Mouse (Mus musculus) midbrain, embryonic 16.5 days (tissue): Measurements from ENCODE around the gene Sh2d6. TPM values are rescaled to one million over a fixed set of nuclear protein-coding genes. Genes with fewer than 3 reads are reported as not detected.
A peak's percentile ranks its signal among the peaks of the same experiment; 100 is the strongest.
"Not testable (repeated sequence)": the region's sequence is repeated elsewhere in the genome, so short reads cannot be mapped to it uniquely, and the experiment has no call there.

ENCODE experiments used
- ATAC-seq: fragments of 200-750 bp; cut with Nextera tagmentation; 2 replicates; pipeline ENCODE4 v1.8.0; 2017; ENCODE audit warnings: moderate TSS enrichment
- H3K27ac ChIP-seq: fragments of 300-500 bp; sonication (generic); 2 replicates; pipeline ENCODE4 v1.5.1; 2014; ENCODE audit warnings: mild to moderate bottlenecking, low read length, mixed read lengths
- H3K27me3 ChIP-seq: fragments of 300-500 bp; sonication (generic); 2 replicates; pipeline ENCODE4 v1.6.1; 2014; ENCODE audit warnings: low read depth, low read length, mixed read lengths; ENCODE audit not compliant: control insufficient read depth, insufficient read depth
- H3K36me3 ChIP-seq: fragments of 300-500 bp; sonication (generic); 2 replicates; pipeline ENCODE4 v1.6.1; 2014; ENCODE audit warnings: mild to moderate bottlenecking, low read length, moderate library complexity, mixed read lengths; ENCODE audit not compliant: control insufficient read depth, insufficient read depth
- H3K4me1 ChIP-seq: fragments of 300-500 bp; sonication (generic); 2 replicates; pipeline ENCODE4 v1.6.1; 2014; ENCODE audit warnings: mild to moderate bottlenecking, low read length, mixed read lengths; ENCODE audit not compliant: control insufficient read depth, insufficient read depth
- H3K4me2 ChIP-seq: fragments of 300-500 bp; sonication (generic); 2 replicates; pipeline ENCODE4 v1.6.1; 2014; ENCODE audit warnings: mild to moderate bottlenecking, low read length, mixed read lengths
- H3K4me3 ChIP-seq: fragments of 300-500 bp; sonication (generic); 2 replicates; pipeline ENCODE4 v1.5.1; 2014; ENCODE audit warnings: low read depth, mild to moderate bottlenecking, low read length, moderate library complexity, mixed read lengths
- H3K9ac ChIP-seq: fragments of 300-500 bp; sonication (generic); 2 replicates; pipeline ENCODE4 v1.6.1; 2014; ENCODE audit warnings: low read depth, low read length, mixed read lengths
- H3K9me3 ChIP-seq: fragments of 300-500 bp; sonication (generic); replicated peaks from 2 replicates; pipeline ENCODE4 v1.6.1; 2014; ENCODE audit warnings: mild to moderate bottlenecking, low read length, mixed read lengths; ENCODE audit not compliant: control insufficient read depth, poor library complexity, severe bottlenecking
- WGBS: fragments of 180-500 bp; shearing (Covaris S2); extraction: QIAGEN DNeasy Blood & Tissue Kit; methylation state at CpG from one replicate; pipeline ENCODE4 v1.1.7; 2014; 5-methylcytosine and 5-hydroxymethylcytosine counted together
- polyA plus RNA-seq: library from polyadenylated mRNA; unstranded; fragments of >200 nt; fragmentation: Nextera tagmentation; extraction: Ambion mirVana; gene quantifications from 2 replicates; pipeline ENCODE4 v1.2.1, GENCODE M21; 2015

Gene Sh2d6
- polyA plus RNA-seq, 1 experiment from 2014 or later, result 0.84 TPM

DNA sequence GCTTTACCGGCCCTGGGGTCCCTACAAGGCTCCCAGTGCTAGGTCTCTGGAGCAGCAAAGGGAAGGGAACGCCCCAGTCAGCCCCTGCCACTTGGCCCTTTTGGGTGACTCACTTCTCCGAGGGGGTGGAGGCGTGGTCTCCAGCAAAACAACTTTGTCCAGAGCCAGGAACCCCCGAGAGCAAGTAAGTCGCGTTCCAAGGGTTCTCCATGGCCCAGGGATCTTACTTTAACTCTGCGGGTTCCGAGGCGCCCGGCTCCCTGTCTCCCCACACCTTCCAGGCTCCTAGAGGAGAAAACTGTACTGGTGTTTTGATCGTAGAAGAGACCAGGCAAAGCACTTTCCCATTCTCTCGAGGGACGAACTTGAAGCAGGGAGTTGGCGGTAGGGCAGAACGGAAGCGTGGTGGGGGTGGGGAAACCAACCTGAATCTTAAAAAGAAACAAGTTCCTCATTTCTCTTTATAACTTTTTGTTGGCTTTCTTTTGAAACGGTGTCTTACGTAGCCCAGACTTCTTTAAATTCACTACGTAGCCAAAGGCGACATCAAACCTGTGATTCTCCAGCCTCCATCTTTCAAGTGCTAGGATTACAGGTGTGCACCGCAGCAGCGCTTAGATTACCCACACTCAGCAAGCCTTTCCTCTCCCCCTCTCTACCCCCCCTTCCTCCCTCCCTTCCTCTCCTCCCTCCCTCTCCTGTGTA is 22.9 kb upstream of the Sh2d6 start, which contains the start of gene Capg:
Capg (plus strand) TSS at position 109 of the 705 bp plus-strand sequence.
- 16% methylated on average over 23 of the region's 23 CpGs for WGBS
- no peak within 1 kb of the TSS for H3K27ac ChIP-seq

GRCm38 (mm10) chr6:72543265-72543850 is 21.9 kb upstream of the Sh2d6 start:
- no peaks in the 10 kb centered on the region for H3K27me3 ChIP-seq
- 69% methylated on average over 12 of the region's 12 CpGs for WGBS
- no peak for ATAC-seq
- H3K4me2 ChIP-seq, result no peak overlapping the region
- no peak overlapping the region for H3K4me3 ChIP-seq
- H3K36me3 ChIP-seq, result no peaks in the 10 kb centered on the region
- H3K9ac ChIP-seq, result no peak overlapping the region
- H3K27ac ChIP-seq, result no peak overlapping the region
- peaks cover 3% of the 10 kb centered on the region for H3K4me1 ChIP-seq
- H3K9me3 ChIP-seq, result no peaks in the 10 kb centered on the region

More for the DNA sequence above, 22.9 kb upstream of the Sh2d6 start, which contains the start of gene Capg:
- Histone ChIP-seq H3K9ac (no peak within 1 kb of the TSS), H3K4me3 (no peak within 1 kb of the TSS), H3K4me2 (no peak within 1 kb of the TSS), H3K36me3 (no peaks in the 10 kb centered on the region), H3K9me3 (no peaks in the 10 kb centered on the region), H3K4me1 (0 out of 2 replicates have a peak, but pooled peaks cover 2% of the 10 kb centered on the region), H3K27me3 (no peaks in the 10 kb centered on the region)
- no peak for ATAC-seq

- Histone ChIP-seq H3K4me2 (peak overlapping the region; percentile 79), H3K4me3 (peak overlapping the region; percentile 54), H3K9me3 (no peaks in the 10 kb centered on the region), H3K27ac (peak overlapping the region; percentile 79), H3K36me3 (no peaks in the 10 kb centered on the region), H3K9ac (peak overlapping the region; percentile 89), H3K27me3 (no peaks in the 10 kb centered on the region), H3K4me1 (peaks cover 8% of the 10 kb centered on the region)
- peak; percentile 98 for ATAC-seq
- WGBS, result 1% methylated on average over 16 of the region's 16 CpGs
These were observed 17.1 kb upstream of the Sh2d6 start for GRCm38 (mm10) chr6:72538562-72539031.

GRCm38 (mm10) chr6:72537998-72538500 is 16.5 kb upstream of the Sh2d6 start:
- H3K4me3 ChIP-seq, result peak overlapping the region; percentile 54
- H3K9me3 ChIP-seq, result no peaks in the 10 kb centered on the region
- 55% methylated on average over 10 of the region's 10 CpGs for WGBS
- H3K36me3 ChIP-seq, result no peaks in the 10 kb centered on the region
- H3K27ac ChIP-seq, result peak overlapping the region; percentile 79
- H3K4me1 ChIP-seq, result peaks cover 9% of the 10 kb centered on the region
- peak overlapping the region; percentile 89 for H3K9ac ChIP-seq
- peak overlapping the region; percentile 79 for H3K4me2 ChIP-seq
- ATAC-seq, result no peak; the same call in 1 of the 2 replicates
- no peaks in the 10 kb centered on the region for H3K27me3 ChIP-seq

DNA sequence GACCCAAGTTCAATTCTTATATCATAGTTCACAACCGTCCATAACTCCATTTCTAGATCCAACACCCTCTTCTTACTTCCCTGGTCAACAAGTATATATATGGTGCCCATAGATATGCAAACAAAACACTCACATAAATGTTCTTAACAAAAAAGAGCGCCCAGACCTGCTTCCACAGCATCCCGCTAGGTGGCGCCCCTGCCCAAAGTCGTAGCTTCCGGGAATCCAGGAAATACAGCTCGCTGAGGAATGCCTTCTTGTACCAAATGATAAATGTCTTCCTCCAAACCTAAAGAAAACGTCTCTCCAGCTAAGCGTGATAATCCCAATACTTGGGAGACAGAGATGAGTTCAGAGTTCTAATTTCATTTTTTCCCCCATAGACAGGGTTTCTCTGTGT is 13.7 kb upstream of the Sh2d6 start:
- Histone ChIP-seq H3K27me3 (no peaks in the 10 kb centered on the region), H3K9me3 (no peaks in the 10 kb centered on the region), H3K4me3 (0 out of 2 replicates have a peak overlapping the region, but pooled peaks have one; percentile 1), H3K9ac (0 out of 2 replicates have a peak overlapping the region, but pooled peaks have one; percentile 1), H3K36me3 (no peaks in the 10 kb centered on the region), H3K4me2 (peak overlapping the region; percentile 42), H3K4me1 (peaks cover 18% of the 10 kb centered on the region), H3K27ac (0 out of 2 replicates have a peak overlapping the region, but pooled peaks have one; percentile 21)
- no peak for ATAC-seq
- WGBS, result 3% methylated on average over 9 of the region's 9 CpGs

GRCm38 (mm10) chr6:72534035-72534809 is 12.7 kb upstream of the Sh2d6 start:
- no peak overlapping the region for H3K4me3 ChIP-seq
- no peak overlapping the region for H3K9ac ChIP-seq
- no peak overlapping the region for H3K27ac ChIP-seq
- peak; percentile 21; the same call in 1 of the 2 replicates for ATAC-seq
- H3K9me3 ChIP-seq, result no peaks in the 10 kb centered on the region
- H3K27me3 ChIP-seq, result no peaks in the 10 kb centered on the region
- no peak overlapping the region for H3K4me2 ChIP-seq
- 38% methylated on average over 9 of the region's 9 CpGs for WGBS
- H3K36me3 ChIP-seq, result no peaks in the 10 kb centered on the region
- peaks cover 18% of the 10 kb centered on the region for H3K4me1 ChIP-seq

GRCm38 (mm10) chr6:72533555-72533954 is 12.0 kb upstream of the Sh2d6 start:
- WGBS, result 39% methylated on average over 1 of the region's 1 CpGs
- H3K4me3 ChIP-seq, ATAC-seq, H3K4me2 ChIP-seq, H3K27me3 ChIP-seq, H3K9ac ChIP-seq, H3K36me3 ChIP-seq, H3K9me3 ChIP-seq, H3K27ac ChIP-seq: not testable (repeated sequence)
- peaks cover 18% of the 10 kb centered on the region for H3K4me1 ChIP-seq

DNA sequence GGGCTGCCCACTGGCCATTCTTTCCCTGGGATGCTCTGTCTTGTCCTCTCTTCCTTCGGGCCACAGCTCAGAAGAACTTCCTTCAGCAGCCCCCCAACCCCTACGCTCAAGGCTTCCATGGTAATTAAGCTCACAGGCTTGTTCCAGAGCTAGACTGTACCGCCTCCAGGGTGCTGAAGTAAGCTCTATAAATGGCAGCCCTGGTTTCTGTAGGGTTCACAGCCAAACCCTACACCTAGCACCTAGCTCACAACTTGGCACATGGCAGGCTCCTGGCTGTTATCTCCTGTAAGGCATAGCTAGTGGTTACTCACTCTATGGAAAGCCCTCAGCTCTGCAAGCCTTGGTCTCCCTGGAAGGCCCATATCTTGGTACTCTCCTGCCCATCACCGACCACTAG is 11.1 kb upstream of the Sh2d6 start:
- 68% methylated on average over 4 of the region's 4 CpGs for WGBS
- no peaks in the 10 kb centered on the region for H3K27me3 ChIP-seq
- H3K36me3 ChIP-seq, result no peaks in the 10 kb centered on the region
- H3K9ac ChIP-seq, result no peak overlapping the region; the same call in 1 of the 2 replicates
- peak; percentile 16; the same call in 1 of the 2 replicates for ATAC-seq
- no peaks in the 10 kb centered on the region for H3K9me3 ChIP-seq
- H3K27ac ChIP-seq, result peak overlapping the region; percentile 53; the same call in 1 of the 2 replicates
- no peak overlapping the region for H3K4me3 ChIP-seq
- no peak overlapping the region for H3K4me2 ChIP-seq
- H3K4me1 ChIP-seq, result peaks cover 14% of the 10 kb centered on the region
